Mouse (Mus musculus) kidney, embryonic 15.5 days (tissue): ENCODE data around the gene Fbxl19. TPM values are rescaled to one million over a fixed set of nuclear protein-coding genes. Genes with fewer than 3 reads are reported as not detected.

Source experiments
- ATAC-seq: fragments of 200-750 bp; cut with Nextera tagmentation; replicated peaks from 2 replicates; pipeline ENCODE4 v1.8.0; 2017; ENCODE audit warnings: moderate TSS enrichment; ENCODE audit not compliant: low FRiP score
- H3K27ac ChIP-seq: fragments of 300-500 bp; sonication (generic); 2 replicates; pipeline ENCODE4 v1.5.1; 2015; ENCODE audit warnings: mild to moderate bottlenecking, inconsistent platforms
- H3K27me3 ChIP-seq: fragments of 300-500 bp; sonication (generic); 2 replicates; pipeline ENCODE4 v1.6.1; 2015; ENCODE audit warnings: inconsistent platforms
- H3K36me3 ChIP-seq: fragments of 300-500 bp; sonication (generic); 2 replicates; pipeline ENCODE4 v1.6.1; 2015; ENCODE audit warnings: inconsistent platforms
- H3K4me1 ChIP-seq: fragments of 300-500 bp; sonication (generic); 2 replicates; pipeline ENCODE4 v1.6.1; 2015; ENCODE audit warnings: inconsistent platforms
- H3K4me2 ChIP-seq: fragments of 300-500 bp; sonication (generic); 2 replicates; pipeline ENCODE4 v1.6.1; 2015; ENCODE audit warnings: moderate library complexity, mild to moderate bottlenecking, inconsistent platforms
- H3K4me3 ChIP-seq: fragments of 300-500 bp; sonication (generic); replicated peaks from 2 replicates; pipeline ENCODE4 v1.5.1; 2015; ENCODE audit warnings: mild to moderate bottlenecking, inconsistent platforms
- H3K9ac ChIP-seq: fragments of 300-500 bp; sonication (generic); 2 replicates; pipeline ENCODE4 v1.6.1; 2015; ENCODE audit warnings: mild to moderate bottlenecking, inconsistent platforms
- H3K9me3 ChIP-seq: fragments of 300-500 bp; sonication (generic); replicated peaks from 2 replicates; pipeline ENCODE4 v1.6.1; 2016; ENCODE audit warnings: inconsistent platforms
- WGBS: fragments of 180-500 bp; shearing (Covaris S2); methylation state at CpG from one replicate; pipeline ENCODE4 v1.1.7; 2015; ENCODE audit warnings: mixed read lengths; 5-methylcytosine and 5-hydroxymethylcytosine counted together
- polyA plus RNA-seq: library from polyadenylated mRNA; unstranded; fragments of >200 nt; fragmentation: Nextera tagmentation; extraction: Ambion mirVana; gene quantifications from 2 replicates; pipeline ENCODE4 v1.2.1, GENCODE M21; 2015

Fbxl19 gene
- polyA plus RNA-seq, 1 experiment from 2014 or later = 6.8 TPM

- peak overlapping the region; percentile 93 for H3K4me3 ChIP-seq
- peak overlapping the region; percentile 85 for H3K9ac ChIP-seq
- H3K27me3 ChIP-seq = no peaks in the 10 kb centered on the region
- peak; percentile 84 for ATAC-seq
- H3K4me1 ChIP-seq = peaks cover 25% of the 10 kb centered on the region
- H3K9me3 ChIP-seq = no peaks in the 10 kb centered on the region
- peak overlapping the region; percentile 76 for H3K4me2 ChIP-seq
- peaks cover 24% of the 10 kb centered on the region for H3K36me3 ChIP-seq
- under 1% methylated on average over 19 of the region's 19 CpGs for WGBS
- H3K27ac ChIP-seq = peak overlapping the region; percentile 96
Measured at GRCm38 (mm10) chr7:127745251-127745651, 908 bp downstream of the Fbxl19 start.

- Histone ChIP-seq H3K27ac (peak overlapping the region; percentile 96), H3K9ac (peak overlapping the region; percentile 85), H3K9me3 (no peaks in the 10 kb centered on the region), H3K4me3 (peak overlapping the region; percentile 93), H3K27me3 (no peaks in the 10 kb centered on the region), H3K4me1 (peaks cover 25% of the 10 kb centered on the region), H3K4me2 (peak overlapping the region; percentile 76), H3K36me3 (peaks cover 30% of the 10 kb centered on the region)
- ATAC-seq = peak; percentile 87
- under 1% methylated on average over 36 of the region's 39 CpGs for WGBS
Measured at GRCm38 (mm10) chr7:127745652-127746493, 1.5 kb downstream of the Fbxl19 start.

GRCm38 (mm10) chr7:127746494-127747491 is 2.5 kb downstream of the Fbxl19 start:
- H3K36me3 ChIP-seq = peaks cover 39% of the 10 kb centered on the region
- peak overlapping the region; percentile 85 for H3K9ac ChIP-seq
- peak overlapping the region; percentile 96 for H3K27ac ChIP-seq
- H3K4me2 ChIP-seq = peak overlapping the region; percentile 76
- under 1% methylated on average over 32 of the region's 62 CpGs for WGBS
- ATAC-seq = peak; percentile 25
- H3K9me3 ChIP-seq = no peaks in the 10 kb centered on the region
- H3K4me3 ChIP-seq = peak overlapping the region; percentile 93
- H3K4me1 ChIP-seq = peaks cover 25% of the 10 kb centered on the region
- no peaks in the 10 kb centered on the region for H3K27me3 ChIP-seq

GRCm38 (mm10) chr7:127747559-127748234 is 3.4 kb downstream of the Fbxl19 start:
- 32% methylated on average over 6 of the region's 6 CpGs for WGBS

GRCm38 (mm10) chr7:127748235-127748560 is 3.9 kb downstream of the Fbxl19 start:
- ATAC-seq = no peak
- no peak overlapping the region for H3K9ac ChIP-seq
- no peaks in the 10 kb centered on the region for H3K9me3 ChIP-seq
- H3K27ac ChIP-seq = 0 out of 2 replicates have a peak overlapping the region, but pooled peaks have one; percentile 96
- H3K4me2 ChIP-seq = peak overlapping the region; percentile 76
- peaks cover 29% of the 10 kb centered on the region for H3K4me1 ChIP-seq
- H3K4me3 ChIP-seq = peak overlapping the region; percentile 93
- peaks cover 53% of the 10 kb centered on the region for H3K36me3 ChIP-seq
- H3K27me3 ChIP-seq = no peaks in the 10 kb centered on the region
- 90% methylated on average over 28 of the region's 28 CpGs for WGBS

More at GRCm38 (mm10) chr7:127747559-127748234, 3.4 kb downstream of the Fbxl19 start:
- Histone ChIP-seq H3K27me3 (no peaks in the 10 kb centered on the region), H3K9me3 (no peaks in the 10 kb centered on the region), H3K4me1 (peaks cover 25% of the 10 kb centered on the region), H3K4me3 (peak overlapping the region; percentile 93), H3K36me3 (peaks cover 48% of the 10 kb centered on the region), H3K9ac (peak overlapping the region; percentile 85), H3K4me2 (peak overlapping the region; percentile 76), H3K27ac (peak overlapping the region; percentile 96)
- no peak for ATAC-seq

- no peak for ATAC-seq
- peaks cover 76% of the 10 kb centered on the region for H3K36me3 ChIP-seq
- 86% methylated on average over 19 of the region's 19 CpGs for WGBS
- H3K4me2 ChIP-seq = no peak overlapping the region
- H3K9ac ChIP-seq = no peak overlapping the region
- H3K4me3 ChIP-seq = no peak overlapping the region
- H3K27ac ChIP-seq = peak overlapping the region; percentile 50; the same call in 1 of the 2 replicates
- no peaks in the 10 kb centered on the region for H3K9me3 ChIP-seq
- peaks cover 22% of the 10 kb centered on the region for H3K4me1 ChIP-seq
- no peaks in the 10 kb centered on the region for H3K27me3 ChIP-seq
Measured at GRCm38 (mm10) chr7:127750131-127751127, 6.1 kb downstream of the Fbxl19 start.

GRCm38 (mm10) chr7:127751619-127752018 is 7.3 kb downstream of the Fbxl19 start:
- H3K4me3 ChIP-seq = no peak overlapping the region
- peaks cover 88% of the 10 kb centered on the region for H3K36me3 ChIP-seq
- H3K9ac ChIP-seq = no peak overlapping the region
- WGBS = 97% methylated on average over 5 of the region's 5 CpGs
- no peak overlapping the region for H3K4me2 ChIP-seq
- H3K9me3 ChIP-seq = no peaks in the 10 kb centered on the region
- no peaks in the 10 kb centered on the region for H3K27me3 ChIP-seq
- no peak for ATAC-seq
- H3K4me1 ChIP-seq = peaks cover 33% of the 10 kb centered on the region
- no peak overlapping the region for H3K27ac ChIP-seq

GRCm38 (mm10) chr7:127752069-127752468 is 7.7 kb downstream of the Fbxl19 start:
- Histone ChIP-seq H3K4me2 (no peak overlapping the region), H3K27ac (no peak overlapping the region), H3K4me3 (no peak overlapping the region), H3K9ac (no peak overlapping the region), H3K4me1 (peaks cover 38% of the 10 kb centered on the region), H3K27me3 (no peaks in the 10 kb centered on the region), H3K9me3 (no peaks in the 10 kb centered on the region), H3K36me3 (peaks cover 92% of the 10 kb centered on the region)
- no peak for ATAC-seq
- 91% methylated on average over 27 of the region's 27 CpGs for WGBS

GRCm38 (mm10) chr7:127753158-127753557 is 8.8 kb downstream of the Fbxl19 start:
- no peaks in the 10 kb centered on the region for H3K9me3 ChIP-seq
- 0 out of 2 replicates have a peak overlapping the region, but pooled peaks have one; percentile 6 for H3K27ac ChIP-seq
- WGBS = 65% methylated on average over 5 of the region's 5 CpGs
- no peak overlapping the region for H3K4me2 ChIP-seq
- peaks cover 29% of the 10 kb centered on the region for H3K4me1 ChIP-seq
- ATAC-seq = no peak
- no peak overlapping the region for H3K4me3 ChIP-seq
- H3K27me3 ChIP-seq = no peaks in the 10 kb centered on the region
- no peak overlapping the region for H3K9ac ChIP-seq
- H3K36me3 ChIP-seq = peaks cover 100% of the 10 kb centered on the region

- Histone ChIP-seq H3K4me2 (no peak overlapping the region), H3K4me3 (no peak overlapping the region), H3K36me3 (peaks cover 100% of the 10 kb centered on the region), H3K4me1 (peaks cover 23% of the 10 kb centered on the region), H3K9ac (no peak overlapping the region), H3K27me3 (no peaks in the 10 kb centered on the region), H3K27ac (no peak overlapping the region), H3K9me3 (no peaks in the 10 kb centered on the region)
- ATAC-seq = no peak
- 84% methylated on average over 7 of the region's 7 CpGs for WGBS
Measured at GRCm38 (mm10) chr7:127753741-127754140, 9.4 kb downstream of the Fbxl19 start.
